Mouse (Mus musculus): ENCODE data around the gene Nedd9.

- TF ChIP-seq GATA1 (IDR thresholded peaks at IDR 0.05; ENCODE audit: low read length) (no peak), TAL1 (IDR thresholded peaks at IDR 0.05; ENCODE audit: low read length) (no peak)
Observed at GRCm38 (mm10) chr13:41325346-41325745, 161.8 kb downstream of the Nedd9 start.
